Mouse (Mus musculus) kidney, adult 8-10 months (tissue): Measurements from ENCODE around the gene Arhgap23.

Experiments
- DNase-seq, 2 experiments: peaks; one replicate each; pipeline ENCODE4 v3.0.0; 2022

Arhgap23 gene

GRCm38 (mm10) chr11:97406094-97406951 lies 9.0 kb upstream of the Arhgap23 start:
- peak; percentile 69 to 79 for DNase-seq

GRCm38 (mm10) chr11:97407456-97407855 lies 7.9 kb upstream of the Arhgap23 start:
- DNase-seq: no peak

- DNase-seq: peak; percentile 79 to 89
Measured at GRCm38 (mm10) chr11:97408171-97408570, 7.2 kb upstream of the Arhgap23 start.

- no peak for DNase-seq
Measured at GRCm38 (mm10) chr11:97410958-97411357, 4.4 kb upstream of the Arhgap23 start.

GRCm38 (mm10) chr11:97412117-97412516 lies 3.2 kb upstream of the Arhgap23 start:
- DNase-seq: no peak

GRCm38 (mm10) chr11:97412808-97413347 lies 2.5 kb upstream of the Arhgap23 start:
- DNase-seq: no peak

- peak in 1 of 2 experiments; percentile 26 for DNase-seq
Measured at GRCm38 (mm10) chr11:97415712-97416636, 641 bp downstream of the Arhgap23 start.

GRCm38 (mm10) chr11:97416637-97417035 lies 1.3 kb downstream of the Arhgap23 start:
- no peak for DNase-seq

- no peak for DNase-seq
Measured at GRCm38 (mm10) chr11:97418834-97419539, 3.7 kb downstream of the Arhgap23 start.

GRCm38 (mm10) chr11:97419540-97419900 lies 4.2 kb downstream of the Arhgap23 start:
- DNase-seq: no peak

- DNase-seq: no peak
Measured at GRCm38 (mm10) chr11:97422507-97422906, 7.2 kb downstream of the Arhgap23 start.

- DNase-seq: no peak
Measured at GRCm38 (mm10) chr11:97424092-97424692, 8.9 kb downstream of the Arhgap23 start.

- no peak for DNase-seq
Measured at GRCm38 (mm10) chr11:97424802-97425201, 9.5 kb downstream of the Arhgap23 start.

GRCm38 (mm10) chr11:97427794-97428725 lies 12.7 kb downstream of the Arhgap23 start:
- DNase-seq: peak; percentile 77 to 78

GRCm38 (mm10) chr11:97428726-97429077 lies 13.4 kb downstream of the Arhgap23 start:
- DNase-seq: no peak

GRCm38 (mm10) chr11:97429615-97430014 lies 14.3 kb downstream of the Arhgap23 start:
- no peak for DNase-seq

- peak in 1 of 2 experiments; percentile 56 for DNase-seq
Measured at GRCm38 (mm10) chr11:97432015-97432414, 16.7 kb downstream of the Arhgap23 start.

- peak in 1 of 2 experiments; percentile 48 for DNase-seq
Measured at GRCm38 (mm10) chr11:97432983-97433539, 17.7 kb downstream of the Arhgap23 start.

- DNase-seq: no peak
Measured at GRCm38 (mm10) chr11:97434121-97434520, 18.8 kb downstream of the Arhgap23 start.

GRCm38 (mm10) chr11:97434704-97435454 lies 19.5 kb downstream of the Arhgap23 start:
- DNase-seq: peak; percentile 88 to 90
